Mouse (Mus musculus) megakaryocyte progenitor cell, adult 5-6 weeks (primary cell): ENCODE data around the gene Ewsr1. TPM values are rescaled to one million over a fixed set of nuclear protein-coding genes. Genes with fewer than 3 reads are reported as not detected.
A peak's percentile ranks its signal among the peaks of the same experiment; 100 is the strongest.

ENCODE experiments used
- ATAC-seq: replicated peaks from 2 replicates; pipeline ENCODE4 v1.8.0; 2016; ENCODE audit warnings: mild to moderate bottlenecking, moderate TSS enrichment, inconsistent platforms; ENCODE audit not compliant: poor library complexity
- total RNA-seq, 2 experiments: library from RNA; stranded (forward) in 1 of 2; stranded (reverse) in 1 of 2; fragments of 157-497, 149-512 nt in 1 of 2; fragments of 200-1000 nt in 1 of 2; gene quantifications; 2 replicates each; pipeline versions ENCODE4 v1.2.3 to v1.2.4; 2015 to 2017

Ewsr1 gene
- total RNA-seq, 2 experiments from 2014 or later, result 217 to 513 TPM

- ATAC-seq, result no peak
These were observed 39.8 kb downstream of the Ewsr1 start for GRCm38 (mm10) chr11:5059230-5059629.

GRCm38 (mm10) chr11:5058783-5059182, 40.3 kb downstream of the Ewsr1 start:
- no peak for ATAC-seq

GRCm38 (mm10) chr11:5057856-5058641, 41.0 kb downstream of the Ewsr1 start, which contains the start of gene Rasl10a:
TSS of gene Rasl10a (plus strand) at chr11:5058128.
- ATAC-seq, result no peak

- ATAC-seq, result no peak
These were observed 41.6 kb downstream of the Ewsr1 start for GRCm38 (mm10) chr11:5057541-5057855.

GRCm38 (mm10) chr11:5057064-5057463, 42.0 kb downstream of the Ewsr1 start:
- no peak for ATAC-seq

- no peak for ATAC-seq
These were observed 42.8 kb downstream of the Ewsr1 start for GRCm38 (mm10) chr11:5055945-5056938.

GRCm38 (mm10) chr11:5054874-5055273, 44.2 kb downstream of the Ewsr1 start:
- no peak for ATAC-seq

GRCm38 (mm10) chr11:5054151-5054550, 44.9 kb downstream of the Ewsr1 start:
- ATAC-seq, result no peak

GRCm38 (mm10) chr11:5052200-5052854, 46.7 kb downstream of the Ewsr1 start:
- no peak for ATAC-seq

- ATAC-seq, result no peak
These were observed 47.4 kb downstream of the Ewsr1 start for GRCm38 (mm10) chr11:5051629-5052028.

- ATAC-seq, result no peak
These were observed 52.6 kb downstream of the Ewsr1 start for GRCm38 (mm10) chr11:5046321-5046926.

GRCm38 (mm10) chr11:5042645-5043381, 56.3 kb downstream of the Ewsr1 start:
- ATAC-seq, result peak; percentile 74

GRCm38 (mm10) chr11:5041144-5041780, 57.8 kb downstream of the Ewsr1 start:
- no peak for ATAC-seq

GRCm38 (mm10) chr11:5040585-5040984, 58.5 kb downstream of the Ewsr1 start:
- no peak for ATAC-seq

- ATAC-seq, result no peak
These were observed 61.8 kb downstream of the Ewsr1 start for GRCm38 (mm10) chr11:5037146-5037854.

- no peak for ATAC-seq
These were observed 63.6 kb downstream of the Ewsr1 start for GRCm38 (mm10) chr11:5035421-5035820.

- peak; percentile 79 for ATAC-seq
These were observed 65.9 kb downstream of the Ewsr1 start for GRCm38 (mm10) chr11:5033136-5033535.

GRCm38 (mm10) chr11:5032706-5033105, 66.4 kb downstream of the Ewsr1 start:
- ATAC-seq, result peak; percentile 29

GRCm38 (mm10) chr11:5028228-5028627, 70.8 kb downstream of the Ewsr1 start:
- ATAC-seq, result no peak
